9 mouse cellular contexts compared by ENCODE assay signal in genomic region chr4:89881083-89881482, GRCm38 (mm10).
DNase-seq lines count a peak whose midpoint lies in the region.
"Had no signal": no experiment of that assay in that cellular context is flagged by ENCODE, and none has a peak within 500 bp of the region (broad histone marks: within the 10 kb centered on the region; RNA-seq: fewer than 3 reads in every experiment).

No protein-coding gene starts in this region.

- peak; percentile 19 for DNase-seq in layer of hippocampus, adult 11-12 months (ENCODE audit: low spot score)
- no peak for DNase-seq in layer of hippocampus, adult 9-10 months (ENCODE audit: low spot score)
- peak; percentile 7 for DNase-seq in ES-CJ7 (ENCODE audit: low read depth, low spot score)
- peak; percentile 59 for DNase-seq in brain, adult 2 months (ENCODE audit: low read depth, low spot score)
- peak; percentile 25 for DNase-seq in retina, postnatal 1 day
- no peak for DNase-seq in thymus, postnatal 0 days (ENCODE audit: low spot score)
- DNase-seq in ovary, postnatal 14 days (ENCODE audit: low spot score), result no peak
- DNase-seq in thymus, postnatal 10 days (ENCODE audit: low spot score in 2 of 2), result no peak
- DNase-seq: cerebellum, adult 11-12 months had no signal

Comparison
In these comparisons a context has a peak if more than half of its experiments do, and no peak if none do; other contexts are left out.
1. DNase-seq: peak in layer of hippocampus, adult 11-12 months (single experiment), ES-CJ7 (single experiment), brain, adult 2 months (single experiment) and retina, postnatal 1 day (single experiment); none in layer of hippocampus, adult 9-10 months (single experiment), thymus, postnatal 0 days (single experiment), ovary, postnatal 14 days (single experiment) and thymus, postnatal 10 days (0 of 2).